Mouse (Mus musculus) lung, adult 2 months (tissue): ENCODE results near the gene Pnpla1. TPM values are rescaled to one million over a fixed set of nuclear protein-coding genes. Genes with fewer than 3 reads are reported as not detected.
A peak's percentile ranks its signal among the peaks of the same experiment; 100 is the strongest.

ENCODE experiments used
- DNase-seq: peaks from one replicate; pipeline ENCODE4 v3.0.0; 2022
- H3K4me1 ChIP-seq: fragments of 200-500 bp; 2 replicates; pipeline ENCODE4 v1.6.1; 2011; ENCODE audit warnings: low read length; ENCODE audit not compliant: control insufficient read depth, insufficient read depth
- H3K4me3 ChIP-seq: fragments of 200-500 bp; replicated peaks from 2 replicates; pipeline ENCODE3; 2011; ENCODE audit warnings: low read depth, mild to moderate bottlenecking, control low read depth, low read length; ENCODE audit errors: extremely low read depth
- CTCF ChIP-seq: fragments of 200-500 bp; IDR thresholded peaks from 2 replicates; pipeline ENCODE4 v1.5.1; 2011; ENCODE audit warnings: mild to moderate bottlenecking, low read length, control low read depth; ENCODE audit not compliant: insufficient read depth
- POLR2A ChIP-seq: fragments of 200-500 bp; IDR thresholded peaks from 2 replicates; pipeline ENCODE4 v1.6.1; 2011; ENCODE audit warnings: low read depth, mild to moderate bottlenecking, control low read depth, low read length, borderline replicate concordance; ENCODE audit errors: extremely low read depth
- WGBS: fragments of 180-500 bp; shearing (Covaris S2); methylation state at CpG from one replicate; pipeline ENCODE4 v1.1.7; 2018; 5-methylcytosine and 5-hydroxymethylcytosine counted together
- polyA plus RNA-seq: library from polyadenylated mRNA; depleted of rRNA; stranded (reverse); fragments of >200 nt; gene quantifications from 2 replicates; pipeline ENCODE4 v1.2.3, GENCODE M21; 2012; rRNA removed

Pnpla1 gene
- polyA plus RNA-seq, 1 experiment, result 3.9 TPM

DNA sequence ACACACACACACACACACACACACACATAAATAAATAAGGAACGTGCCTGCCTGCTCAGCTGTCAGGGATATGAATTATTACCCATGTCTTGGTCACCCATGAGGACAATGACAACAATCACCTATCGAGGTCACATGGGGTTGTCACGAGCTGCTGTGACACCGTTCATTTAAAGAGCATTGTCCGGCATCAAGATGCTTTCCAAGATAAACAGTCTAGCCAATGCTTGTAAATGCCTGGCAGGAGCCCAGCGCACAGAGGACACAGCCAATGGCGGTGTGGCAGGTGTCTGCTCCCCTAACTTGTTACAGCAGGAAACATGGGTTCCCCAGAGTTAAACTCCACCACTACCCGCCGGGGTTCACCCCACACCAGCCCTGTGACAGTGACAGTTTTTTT is 69.8 kb downstream of the Pnpla1 start:
- no peak for DNase-seq
- WGBS, result 43% methylated on average over 9 of the region's 9 CpGs
- peaks cover 3% of the 10 kb centered on the region for H3K4me1 ChIP-seq
- TF ChIP-seq POLR2A (no peak), CTCF (no peak)
- H3K4me3 ChIP-seq, result no peak overlapping the region

DNA sequence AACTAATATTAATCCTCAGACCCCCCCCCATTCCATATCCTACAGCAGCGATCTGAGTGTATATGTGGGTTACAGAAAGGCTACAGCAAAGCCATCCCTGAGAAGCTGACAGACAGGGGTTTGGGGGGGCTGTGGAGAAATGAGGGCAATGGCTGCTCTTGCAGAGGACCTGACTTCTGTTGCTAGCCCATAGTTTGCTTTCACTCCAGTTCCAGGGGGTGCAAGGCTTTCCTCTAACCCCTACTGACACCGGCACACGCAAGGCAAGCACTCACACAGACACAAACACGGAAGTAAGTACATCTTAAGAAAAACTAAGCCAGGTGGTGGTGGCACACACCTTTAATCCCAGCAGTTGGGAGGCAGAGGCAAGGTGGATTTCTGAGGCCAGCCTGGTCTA is 71.2 kb downstream of the Pnpla1 start:
- no peak for TF ChIP-seq CTCF
- no peak for TF ChIP-seq POLR2A
- Histone ChIP-seq H3K4me1 (peaks cover 3% of the 10 kb centered on the region), H3K4me3 (no peak overlapping the region)
- no peak for DNase-seq
- WGBS, result 92% methylated on average over 4 of the region's 4 CpGs

DNA sequence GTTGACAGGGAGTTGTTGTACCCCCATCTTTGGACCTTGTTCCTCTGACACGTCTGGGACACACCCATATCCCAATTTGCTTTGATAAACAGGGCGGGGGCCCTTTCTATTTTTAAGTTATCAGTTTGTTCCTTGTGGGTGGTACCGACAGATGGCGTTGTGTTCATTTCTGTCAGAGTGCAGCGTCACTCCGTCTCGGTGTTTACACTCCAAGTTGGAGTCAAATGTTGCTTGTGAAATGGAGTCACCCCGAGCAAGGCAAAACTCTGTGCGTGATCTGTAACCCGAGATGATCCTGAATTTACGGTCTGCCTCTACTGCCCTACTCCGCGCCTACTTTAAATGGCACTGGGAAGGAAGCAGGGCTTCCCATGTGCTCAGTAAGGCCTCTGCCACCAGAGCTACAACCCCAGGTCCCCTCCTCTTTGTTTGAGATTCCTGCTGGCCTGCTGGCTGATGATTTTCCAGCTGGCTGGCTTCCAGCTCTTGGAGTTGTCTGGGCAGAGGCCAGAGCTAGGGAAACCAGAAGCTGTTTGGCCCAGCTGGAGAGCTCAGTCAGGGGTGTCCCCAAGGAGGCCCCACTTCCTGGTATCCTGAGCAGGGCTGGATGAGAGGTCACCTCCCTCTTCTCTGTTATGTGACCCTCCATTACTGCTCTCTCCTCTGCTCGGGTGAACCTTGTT is 72.3 kb downstream of the Pnpla1 start:
- 5% methylated on average over 14 of the region's 14 CpGs for WGBS
- peak overlapping the region; percentile 37 for H3K4me3 ChIP-seq
- TF ChIP-seq CTCF (peak; percentile 35), POLR2A (no peak; the same call in 1 of the 2 replicates)
- DNase-seq, result peak; percentile 91
- H3K4me1 ChIP-seq, result peaks cover 3% of the 10 kb centered on the region

DNA sequence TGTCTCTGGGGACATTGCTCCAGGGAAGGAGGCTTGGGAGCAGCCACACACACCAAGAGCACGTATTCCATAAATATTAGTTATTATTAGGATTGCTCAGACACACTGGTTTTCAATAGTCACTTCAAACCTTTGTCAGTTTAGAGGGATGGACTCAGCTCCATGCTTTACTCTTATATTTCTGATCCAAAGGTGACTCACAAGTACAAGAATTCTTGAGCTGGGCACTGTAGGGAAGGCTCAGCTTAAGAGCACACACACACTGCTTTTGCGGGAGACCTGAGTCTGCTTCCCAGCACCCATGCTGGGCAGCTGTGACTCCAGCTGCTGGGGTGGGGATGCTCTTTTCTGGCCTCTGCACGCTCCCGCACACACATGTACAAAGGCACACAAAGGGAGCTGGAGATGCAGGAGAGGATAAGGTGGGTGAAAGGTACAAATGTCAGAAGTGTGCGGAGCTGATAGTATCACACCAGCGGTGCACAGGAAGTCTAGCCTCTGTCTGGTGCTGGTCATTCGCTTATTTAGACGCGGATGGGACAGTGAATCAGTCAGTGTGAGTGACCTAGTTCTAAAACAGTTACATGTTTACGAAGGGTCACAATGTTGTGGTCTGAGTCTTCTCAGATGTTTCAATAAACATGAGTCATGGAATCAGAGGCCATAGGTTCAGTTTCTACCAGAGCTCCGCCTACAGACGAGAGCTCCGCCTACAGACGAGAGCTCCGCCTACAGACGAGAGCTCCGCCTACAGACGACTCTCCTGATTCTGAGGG is 73.4 kb downstream of the Pnpla1 start:
- peaks cover 3% of the 10 kb centered on the region for H3K4me1 ChIP-seq
- TF ChIP-seq POLR2A (no peak), CTCF (no peak)
- 78% methylated on average over 18 of the region's 18 CpGs for WGBS
- H3K4me3 ChIP-seq, result no peak overlapping the region
- no peak for DNase-seq

GRCm38 (mm10) chr17:28932274-28932673 is 74.1 kb downstream of the Pnpla1 start:
- TF ChIP-seq POLR2A (no peak), CTCF (no peak)
- H3K4me3 ChIP-seq, result no peak overlapping the region

GRCm38 (mm10) chr17:28934120-28934916 is 76.1 kb downstream of the Pnpla1 start:
- 72% methylated on average over 19 of the region's 19 CpGs for WGBS
- peaks cover 3% of the 10 kb centered on the region for H3K4me1 ChIP-seq
- TF ChIP-seq CTCF, result no peak
- TF ChIP-seq POLR2A, result no peak
- DNase-seq, result no peak
- no peak overlapping the region for H3K4me3 ChIP-seq

More at GRCm38 (mm10) chr17:28932274-28932673, 74.1 kb downstream of the Pnpla1 start:
- WGBS, result 82% methylated on average over 4 of the region's 4 CpGs
- DNase-seq, result no peak
- peaks cover 3% of the 10 kb centered on the region for H3K4me1 ChIP-seq

GRCm38 (mm10) chr17:28936133-28936532 is 77.9 kb downstream of the Pnpla1 start:
- DNase-seq, result no peak
- Histone ChIP-seq H3K4me3 (no peak overlapping the region), H3K4me1 (no peaks in the 10 kb centered on the region)
- no peak for TF ChIP-seq CTCF
- no peak for TF ChIP-seq POLR2A
- 87% methylated on average over 7 of the region's 7 CpGs for WGBS

DNA sequence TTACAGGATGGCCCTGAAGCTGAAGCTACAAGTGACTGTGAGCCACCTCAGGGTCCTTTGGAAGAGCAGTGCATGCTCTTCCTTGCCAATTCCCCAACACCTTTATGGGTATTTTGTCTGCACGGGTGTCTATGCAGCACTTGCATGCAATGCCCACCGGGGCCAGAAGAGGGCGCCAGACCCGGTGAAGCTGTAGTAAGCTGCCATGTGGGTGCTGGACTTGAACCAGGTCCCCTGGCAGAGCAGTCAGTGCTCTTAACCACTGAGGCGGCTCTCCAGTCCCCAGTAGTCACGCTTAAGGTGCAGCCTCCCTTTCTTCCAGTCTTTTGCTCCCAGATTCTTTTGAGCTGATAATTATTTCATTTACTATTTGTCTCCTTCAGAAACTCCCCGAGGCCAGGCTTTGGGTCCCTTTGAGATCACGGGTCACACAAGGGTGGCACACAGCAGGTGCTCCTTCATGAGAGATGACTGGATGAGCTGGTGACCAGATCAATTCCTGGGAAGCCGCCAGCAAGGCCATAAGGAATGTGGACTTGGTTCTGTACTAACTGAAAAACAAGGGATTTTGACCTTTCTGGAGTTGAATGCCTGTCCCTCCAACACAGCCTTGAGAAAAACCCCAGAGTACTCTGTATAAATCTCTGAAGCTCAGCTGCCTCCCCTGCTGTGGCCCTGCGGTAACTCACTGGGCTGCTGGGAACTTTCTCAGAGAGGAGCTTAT is 78.6 kb downstream of the Pnpla1 start:
- no peak overlapping the region for H3K4me3 ChIP-seq
- TF ChIP-seq POLR2A (no peak), CTCF (peak; percentile 38)
- WGBS, result 78% methylated on average over 10 of the region's 10 CpGs
- no peaks in the 10 kb centered on the region for H3K4me1 ChIP-seq
- DNase-seq, result no peak

Other genes with a start within 250 kb of the Pnpla1 start
- gene Srpk1, start 235.7 kb upstream of the Pnpla1 start, polyA plus RNA-seq, result 14.0 and 24.0 TPM in 2 replicates
- gene Slc26a8, start 168.2 kb upstream of the Pnpla1 start, polyA plus RNA-seq, result 0.40 and 1.2 TPM in 2 replicates
- gene Mapk14, start 167.1 kb upstream of the Pnpla1 start, polyA plus RNA-seq, result 74.3 and 97.5 TPM in 2 replicates
- 0.77 and 1.5 TPM in 2 replicates for gene AC170998.1, start 132.3 kb upstream of the Pnpla1 start, polyA plus RNA-seq
- 13.8 and 19.4 TPM in 2 replicates for gene Mapk13, start 89.1 kb upstream of the Pnpla1 start, polyA plus RNA-seq
- 24.7 and 26.3 TPM in 2 replicates for gene Brpf3, start 57.3 kb upstream of the Pnpla1 start, polyA plus RNA-seq
- 0.05 and 0.14 TPM in 2 replicates for gene 4930539E08Rik, start 56.9 kb downstream of the Pnpla1 start, polyA plus RNA-seq
- 0.15 and 0.19 TPM in 2 replicates for gene Pxt1, start 85.4 kb downstream of the Pnpla1 start, polyA plus RNA-seq
- 37.5 and 59.5 TPM in 2 replicates for gene Kctd20, start 93.5 kb downstream of the Pnpla1 start, polyA plus RNA-seq
- gene Stk38, start 149.6 kb downstream of the Pnpla1 start, polyA plus RNA-seq, result 105 and 111 TPM in 2 replicates
- gene Srsf3, start 174.2 kb downstream of the Pnpla1 start, polyA plus RNA-seq, result 159 and 168 TPM in 2 replicates
- 70.3 and 91.5 TPM in 2 replicates for gene Cdkn1a, start 232.6 kb downstream of the Pnpla1 start, polyA plus RNA-seq